Mouse (Mus musculus) megakaryocyte progenitor cell, adult 5-6 weeks (primary cell): Measurements from ENCODE around the gene Meis2. TPM values are rescaled to one million over a fixed set of nuclear protein-coding genes. Genes with fewer than 3 reads are reported as not detected.

Experiments
- ATAC-seq: replicated peaks from 2 replicates; pipeline ENCODE4 v1.8.0; 2016; ENCODE audit warnings: mild to moderate bottlenecking, moderate TSS enrichment, inconsistent platforms; ENCODE audit not compliant: poor library complexity
- total RNA-seq, 2 experiments: library from RNA; stranded (forward) in 1 of 2; stranded (reverse) in 1 of 2; fragments of 157-497, 149-512 nt in 1 of 2; fragments of 200-1000 nt in 1 of 2; gene quantifications; 2 replicates each; pipeline versions ENCODE4 v1.2.3 to v1.2.4; 2015 to 2017

Gene Meis2
- total RNA-seq (2015) (not detected in 2 replicates), total RNA-seq (2017) (not detected in 2 replicates)

DNA sequence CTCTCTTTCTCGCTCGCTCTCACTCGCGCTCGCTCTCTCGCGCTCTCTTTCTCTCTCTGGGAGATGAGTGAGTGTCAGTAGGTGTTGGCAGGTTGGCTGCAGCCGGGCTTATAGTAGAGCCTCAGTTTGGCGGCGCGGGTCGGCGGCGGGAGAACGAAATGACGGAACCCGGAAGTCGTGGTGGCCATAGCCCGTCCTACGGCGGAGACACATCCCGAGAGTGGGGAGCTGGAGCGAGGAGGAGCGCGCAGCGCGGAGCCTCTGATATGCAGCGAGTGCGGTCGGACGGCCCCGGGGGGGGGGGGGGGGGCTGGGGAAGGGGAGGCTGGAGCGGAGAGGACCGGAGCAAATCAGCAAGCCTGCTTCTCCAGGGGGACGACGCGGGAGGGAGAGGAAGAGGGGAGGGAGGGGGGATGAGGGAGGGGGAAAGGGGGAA is at the start of gene Meis2:
Gene Meis2, minus strand, starts transcription at position 270 of the 436 bp plus-strand sequence.
- peak; percentile 45 for ATAC-seq

DNA sequence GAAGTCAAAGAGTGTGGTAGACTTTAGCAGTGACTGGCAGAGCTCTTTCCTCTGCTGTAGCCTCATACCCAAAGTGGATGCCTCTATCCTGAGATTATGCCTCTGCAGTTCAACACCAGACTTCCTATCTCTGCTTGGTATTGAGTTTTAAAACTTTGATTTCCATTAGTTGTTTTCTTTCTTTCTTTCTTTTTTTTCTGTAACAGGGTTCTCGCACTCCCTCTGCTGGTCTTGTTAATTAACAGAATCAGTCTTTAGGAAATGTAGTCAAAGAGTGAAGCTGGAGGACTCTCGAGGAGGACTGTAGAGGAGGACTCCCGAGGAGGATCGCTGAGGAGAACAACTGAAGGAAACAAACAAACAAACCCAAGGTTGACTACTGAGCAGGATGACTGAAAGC is 40.6 kb upstream of the Meis2 start:
- no peak for ATAC-seq

DNA sequence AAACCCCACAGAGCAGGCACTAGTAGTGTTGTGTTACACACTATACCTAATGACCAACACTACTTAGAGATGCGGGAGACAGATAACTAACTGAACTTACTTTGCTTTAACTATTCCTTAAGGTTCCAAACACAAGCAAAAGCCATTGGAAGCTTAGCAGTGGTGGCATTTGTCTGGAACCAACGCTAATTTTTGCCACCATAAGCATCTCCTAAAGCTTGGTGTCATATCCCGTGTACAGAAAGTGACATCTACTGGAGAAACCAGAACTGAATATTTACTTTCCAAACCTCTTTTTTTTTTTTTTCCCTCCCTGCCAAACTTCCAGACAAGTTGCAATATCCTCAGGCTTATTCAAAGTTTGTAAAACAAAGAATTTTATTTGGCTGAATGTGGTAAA is 39.5 kb upstream of the Meis2 start:
- ATAC-seq = no peak

DNA sequence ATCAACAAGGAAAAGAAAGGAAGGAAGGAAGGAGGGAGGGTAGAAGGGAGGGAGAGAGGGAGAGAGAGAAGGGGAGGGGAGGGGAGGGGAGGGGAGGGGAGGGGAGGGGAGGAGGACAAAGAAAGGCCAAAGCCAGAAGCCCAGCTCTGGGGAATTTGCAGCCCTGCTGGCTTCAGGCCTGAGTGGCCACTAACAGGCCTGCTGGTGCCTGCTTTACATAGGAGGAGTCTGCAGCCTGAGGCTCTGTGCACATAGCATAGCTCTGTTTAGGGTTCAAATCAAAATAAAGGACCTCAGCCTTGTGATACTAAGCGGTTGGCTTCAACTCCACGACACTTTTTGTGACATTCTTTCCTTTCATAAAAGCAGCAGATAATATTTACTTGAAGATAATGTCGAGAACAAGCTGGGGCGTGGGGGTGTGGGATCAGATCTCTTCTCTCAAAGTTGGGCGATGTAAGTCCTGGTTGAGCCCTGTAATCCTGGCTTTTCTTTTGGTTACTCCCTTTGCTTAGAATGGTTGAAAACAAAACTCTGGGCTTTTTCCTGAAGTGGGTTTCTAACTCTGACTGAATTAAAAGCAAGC is 37.9 kb upstream of the Meis2 start:
- no peak for ATAC-seq

DNA sequence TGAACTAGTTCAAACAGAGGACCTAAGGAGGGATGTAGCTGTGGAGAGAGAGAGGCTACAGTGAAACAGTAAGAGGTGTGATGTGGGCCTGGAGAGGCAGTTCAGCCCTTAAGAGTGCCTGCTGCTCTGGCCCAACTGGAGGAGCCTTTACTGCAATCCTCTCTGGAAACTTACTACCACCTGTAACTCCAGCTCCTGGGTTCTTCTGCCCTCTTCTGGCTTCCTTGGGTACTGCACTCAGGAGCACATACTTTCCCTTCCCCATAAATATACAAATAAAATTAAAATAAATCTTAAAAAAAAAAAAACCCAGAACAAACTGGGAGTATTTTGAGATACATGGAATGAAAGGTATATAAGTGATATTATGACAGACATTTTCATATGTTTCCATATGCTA is 35.6 kb upstream of the Meis2 start:
- peak; percentile 87 for ATAC-seq

DNA sequence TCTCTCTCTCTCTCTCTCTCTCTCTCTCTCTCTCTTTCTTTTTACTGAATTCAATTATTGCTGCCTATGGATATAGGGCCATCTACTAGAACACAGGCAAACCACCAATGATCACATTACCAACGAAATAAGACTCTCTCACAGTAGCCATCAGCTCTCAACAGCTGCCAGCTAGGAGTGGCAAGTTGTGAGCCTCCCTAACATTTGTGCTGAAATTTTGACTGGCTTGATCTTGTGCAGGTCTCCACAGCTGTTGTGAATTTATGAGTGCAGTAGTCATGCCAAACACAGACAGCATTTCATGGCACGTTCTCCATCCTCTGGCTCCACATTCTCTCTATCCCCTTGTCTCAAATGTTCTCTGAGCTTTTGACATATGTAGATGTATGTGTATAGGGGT is 15.3 kb upstream of the Meis2 start:
- no peak for ATAC-seq

DNA sequence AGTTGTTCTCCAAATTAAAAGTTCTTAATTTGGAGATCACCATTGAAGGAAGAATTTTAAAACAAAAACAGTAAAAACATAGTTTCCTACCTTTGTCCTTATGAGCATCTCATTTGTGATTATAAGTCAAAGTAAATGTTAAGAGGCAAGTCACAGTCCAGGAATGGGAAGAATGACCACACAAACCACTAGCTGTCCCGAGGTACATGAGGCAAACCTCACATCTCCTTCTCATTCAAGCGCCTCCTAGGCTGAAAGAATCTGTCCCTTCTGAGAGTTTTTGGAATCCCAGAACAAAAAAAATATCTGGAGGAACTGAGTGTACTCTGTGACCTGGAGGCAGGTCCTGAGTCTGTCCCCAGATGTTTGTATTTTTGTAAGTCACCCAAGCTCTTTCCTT is 13.2 kb upstream of the Meis2 start:
- no peak for ATAC-seq

DNA sequence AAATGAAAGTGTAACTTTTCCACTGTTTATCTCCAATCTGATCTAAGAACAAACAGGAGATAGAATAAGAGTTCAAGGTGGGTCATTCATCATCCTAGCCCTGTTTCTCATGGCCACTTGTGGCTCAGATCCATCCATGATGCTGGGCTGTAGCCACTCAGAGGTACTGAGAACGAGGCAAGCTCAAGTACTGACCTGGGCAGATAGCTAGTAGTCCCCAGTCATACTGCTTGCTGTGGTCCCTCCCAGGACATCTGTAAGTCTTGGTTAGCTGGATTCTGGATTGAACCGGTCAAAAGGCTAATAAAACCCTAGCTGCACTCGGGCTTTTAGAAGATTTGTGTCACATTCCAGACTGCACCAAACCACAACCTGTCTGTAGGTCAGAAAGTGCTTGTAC is 12.1 kb upstream of the Meis2 start:
- no peak for ATAC-seq

DNA sequence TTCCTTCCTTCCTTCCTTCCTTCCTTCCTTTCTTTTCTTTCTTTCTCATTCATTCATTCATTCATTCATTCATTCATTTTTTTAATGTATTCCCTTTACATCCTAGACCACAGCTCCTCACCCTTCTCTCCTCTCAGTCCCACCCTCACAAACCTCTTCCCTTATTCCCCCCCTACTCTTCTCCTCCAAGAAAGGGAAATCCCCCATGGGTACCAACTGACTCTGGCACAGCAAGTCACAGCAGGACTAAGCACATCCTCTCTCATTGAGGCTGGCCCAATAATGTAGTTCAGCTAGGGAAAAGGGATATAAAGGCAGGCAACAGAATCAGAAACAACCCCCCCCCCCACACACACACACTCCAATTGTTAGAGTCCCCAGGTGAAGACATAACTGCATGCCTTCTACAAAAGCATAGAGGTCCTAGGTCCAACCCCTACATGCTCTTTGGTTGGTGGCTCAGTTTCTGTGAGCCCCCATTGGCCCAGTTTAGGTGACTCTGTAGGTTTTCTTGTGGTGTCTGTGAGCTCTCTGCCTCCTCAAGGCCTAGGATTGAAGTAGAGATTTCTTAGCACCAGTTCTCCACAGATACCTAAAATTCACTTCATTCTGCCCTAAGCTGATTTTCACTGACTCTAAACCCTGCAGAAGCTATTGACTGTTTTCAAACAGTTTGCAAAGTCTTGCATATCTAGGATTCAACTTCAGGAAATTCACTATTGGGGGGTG is 11.3 kb upstream of the Meis2 start:
- ATAC-seq = no peak

DNA sequence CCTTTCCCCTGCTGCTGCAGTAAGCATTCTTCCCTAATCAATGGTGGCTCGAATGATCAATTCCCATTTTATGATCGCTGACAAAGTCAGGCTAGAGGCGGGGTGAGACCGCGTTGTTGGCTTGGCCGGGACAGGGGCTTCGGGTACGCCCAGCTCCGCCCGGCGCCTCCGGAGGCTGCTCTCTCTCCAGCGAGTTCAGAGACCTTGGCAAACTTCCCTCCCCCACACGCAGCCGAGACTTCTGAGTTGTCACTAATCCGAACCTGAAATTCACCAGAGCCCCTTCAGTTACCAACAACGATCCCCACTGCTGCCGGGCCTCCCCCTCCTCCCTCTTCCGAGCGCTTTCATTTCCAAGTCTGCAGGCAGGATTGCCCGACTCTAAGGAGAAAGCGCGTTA is 10.3 kb upstream of the Meis2 start:
- ATAC-seq = 0 out of 2 replicates have a peak, but pooled peaks have one; percentile 23

DNA sequence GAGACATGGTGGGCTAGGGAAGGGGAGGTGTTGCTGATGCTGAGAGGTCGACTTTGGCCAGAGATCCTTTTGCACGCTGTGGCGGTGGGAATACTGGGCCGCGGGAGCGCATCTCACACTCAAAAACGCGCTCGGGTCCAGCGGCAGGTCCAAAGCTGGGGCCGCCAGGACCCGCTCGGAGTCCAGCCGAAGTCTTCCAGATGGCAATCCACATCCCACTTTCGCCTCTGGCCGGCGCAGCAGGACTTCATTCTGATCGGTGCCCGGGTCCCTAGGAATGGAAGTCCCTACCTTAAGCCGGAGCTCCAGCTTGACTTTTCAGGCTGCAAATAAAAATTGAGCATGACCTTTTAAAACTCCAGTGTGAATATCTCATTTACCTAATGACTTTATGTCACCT is 9.8 kb upstream of the Meis2 start:
- ATAC-seq = no peak

DNA sequence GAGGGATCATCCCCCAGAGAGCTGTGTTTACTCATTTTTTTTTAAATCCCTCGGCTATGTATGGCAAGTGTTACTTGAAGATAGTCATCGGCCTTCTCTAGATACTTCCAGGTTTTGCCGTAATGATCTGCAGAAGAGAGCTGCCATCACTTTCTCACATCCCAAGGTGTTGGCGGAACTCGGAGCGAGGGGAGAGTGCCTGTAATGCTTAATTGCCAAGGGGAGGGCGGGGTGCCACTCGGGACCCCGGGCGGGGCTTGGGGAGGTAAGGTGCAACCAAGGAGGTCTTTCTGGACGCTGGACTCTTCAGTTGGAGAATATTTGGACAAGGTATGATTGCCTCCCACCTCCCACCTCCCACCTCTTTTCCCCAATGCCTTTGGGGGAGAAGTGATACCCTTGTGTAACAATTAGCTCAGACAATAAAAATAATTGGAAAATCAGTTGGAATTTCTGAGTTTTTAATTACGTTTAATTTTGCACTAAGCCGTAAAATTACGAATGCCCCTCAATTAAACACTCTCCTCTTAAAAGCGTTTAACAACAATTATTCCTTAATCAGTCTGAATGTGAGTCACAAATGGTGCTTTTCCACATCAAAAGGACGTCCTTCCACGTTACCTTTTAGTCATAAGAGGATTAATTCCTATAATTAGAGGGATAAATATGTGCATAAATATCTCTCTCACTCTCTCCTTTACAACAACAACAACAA is 9.2 kb upstream of the Meis2 start:
- ATAC-seq = no peak

DNA sequence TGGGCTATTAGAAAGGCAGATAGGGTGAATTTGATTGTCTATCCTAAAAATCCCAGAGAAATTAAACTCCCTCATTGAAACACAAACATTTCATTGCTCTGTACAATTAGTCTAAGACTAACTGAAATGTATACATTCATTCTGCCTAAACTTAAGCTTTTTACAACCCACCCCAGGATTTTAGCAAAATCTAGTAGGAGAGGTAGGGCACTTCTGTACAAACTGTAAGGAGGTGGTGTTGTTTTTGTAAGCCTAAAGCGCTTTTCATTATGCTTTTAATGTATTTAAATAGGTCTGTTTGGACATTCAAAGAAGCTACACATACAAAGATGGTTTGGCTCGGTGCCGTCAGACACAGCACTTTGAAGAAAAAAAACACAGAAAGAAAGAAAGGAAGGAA is 8.4 kb upstream of the Meis2 start:
- no peak for ATAC-seq

DNA sequence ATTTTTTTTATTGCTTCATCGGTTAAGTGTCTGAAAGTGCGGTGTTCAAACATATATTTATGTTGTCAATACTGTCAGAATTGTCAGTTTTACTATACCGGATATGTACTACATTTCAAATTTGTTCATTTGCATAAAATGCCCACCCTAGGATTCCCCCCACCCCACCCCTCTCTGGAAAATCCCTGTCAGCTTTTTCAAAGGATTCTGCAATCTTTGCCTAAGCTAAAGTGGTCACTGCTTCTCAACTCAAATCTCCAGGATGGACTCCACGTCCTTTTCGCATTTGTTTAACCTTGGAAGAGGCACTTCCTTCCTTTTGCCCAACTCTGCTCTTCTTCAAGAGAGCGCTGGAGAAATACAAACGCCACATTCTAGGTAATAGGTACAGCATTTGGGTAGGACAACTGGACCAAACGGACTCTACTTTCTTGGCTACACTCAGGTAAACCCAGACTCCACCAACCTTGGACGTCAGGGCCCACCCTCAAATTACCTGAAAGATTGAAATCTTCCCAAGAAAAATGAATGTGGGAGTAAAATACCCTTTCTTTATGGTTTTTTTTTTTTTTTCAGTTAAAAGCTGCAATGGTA is 7.8 kb upstream of the Meis2 start:
- ATAC-seq = no peak

DNA sequence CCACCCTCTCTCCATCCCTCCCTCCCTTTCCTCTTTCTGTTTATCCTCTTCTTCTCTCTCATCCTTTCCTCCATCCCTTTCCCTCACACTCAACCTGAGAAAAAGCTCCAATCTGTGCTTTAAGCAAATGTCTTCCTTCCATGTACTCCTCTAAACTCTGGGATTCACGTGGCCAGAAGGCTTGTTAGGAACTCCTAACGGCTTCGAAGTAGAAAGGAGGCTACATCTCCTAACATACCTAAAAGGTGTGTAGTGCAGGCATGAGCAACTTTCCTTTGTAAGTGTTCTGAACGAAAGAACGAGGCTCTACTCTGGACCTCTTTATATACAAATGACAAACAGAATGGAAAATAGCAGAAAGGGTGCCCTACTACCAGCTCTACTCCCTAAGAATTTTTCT is 7.1 kb upstream of the Meis2 start:
- no peak for ATAC-seq

DNA sequence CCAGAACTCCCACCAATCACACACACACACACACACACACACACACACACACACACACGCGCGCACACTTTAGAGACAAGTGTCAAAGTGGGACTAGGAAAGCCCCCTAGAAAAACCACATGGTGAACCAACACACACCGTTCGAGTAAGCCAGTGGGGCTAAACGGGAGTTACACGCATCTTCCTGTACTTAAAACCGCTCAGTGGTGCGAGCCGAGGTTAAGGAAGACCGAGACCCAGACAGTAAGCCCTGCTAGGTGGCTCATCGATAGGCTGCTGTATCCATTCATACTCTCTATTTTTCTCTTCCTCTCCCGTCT is 6.6 kb upstream of the Meis2 start:
- ATAC-seq = no peak

DNA sequence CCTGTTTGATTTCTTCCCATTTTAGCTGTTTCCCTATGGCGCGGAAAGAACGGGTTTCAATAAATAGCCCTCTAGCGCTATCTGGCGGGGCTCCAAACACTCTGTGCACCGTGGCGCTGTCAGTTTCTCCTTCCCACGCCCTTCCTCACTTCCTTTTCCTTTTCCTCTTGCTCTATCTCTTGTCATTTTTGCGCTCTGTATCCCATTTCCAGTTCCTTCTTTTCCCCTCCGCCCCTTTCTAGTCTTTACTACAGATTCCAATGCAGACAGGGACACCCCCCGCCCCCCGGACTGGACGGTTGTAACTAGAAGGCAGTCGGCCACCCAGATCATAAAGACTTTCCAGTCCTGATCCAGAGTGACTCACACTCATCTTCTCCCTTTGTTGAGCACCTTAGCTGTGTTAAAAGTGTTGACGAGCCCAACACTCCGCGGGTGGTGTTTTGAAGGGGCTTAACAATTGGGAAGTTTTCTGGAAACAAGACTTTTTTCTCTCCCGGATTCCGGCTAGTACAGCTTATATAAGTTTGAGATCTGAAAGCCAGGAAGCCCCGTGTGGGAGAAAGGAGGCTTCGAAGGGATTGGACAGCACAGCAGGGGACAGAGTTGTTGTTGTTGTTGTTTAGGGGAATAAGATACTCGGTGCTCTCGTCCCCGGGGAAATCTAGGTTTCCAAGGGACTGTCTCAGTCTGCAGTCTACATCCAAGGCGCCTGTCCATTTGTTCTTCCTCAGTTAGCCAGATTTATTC is 6.1 kb upstream of the Meis2 start:
- peak; percentile 57 for ATAC-seq

DNA sequence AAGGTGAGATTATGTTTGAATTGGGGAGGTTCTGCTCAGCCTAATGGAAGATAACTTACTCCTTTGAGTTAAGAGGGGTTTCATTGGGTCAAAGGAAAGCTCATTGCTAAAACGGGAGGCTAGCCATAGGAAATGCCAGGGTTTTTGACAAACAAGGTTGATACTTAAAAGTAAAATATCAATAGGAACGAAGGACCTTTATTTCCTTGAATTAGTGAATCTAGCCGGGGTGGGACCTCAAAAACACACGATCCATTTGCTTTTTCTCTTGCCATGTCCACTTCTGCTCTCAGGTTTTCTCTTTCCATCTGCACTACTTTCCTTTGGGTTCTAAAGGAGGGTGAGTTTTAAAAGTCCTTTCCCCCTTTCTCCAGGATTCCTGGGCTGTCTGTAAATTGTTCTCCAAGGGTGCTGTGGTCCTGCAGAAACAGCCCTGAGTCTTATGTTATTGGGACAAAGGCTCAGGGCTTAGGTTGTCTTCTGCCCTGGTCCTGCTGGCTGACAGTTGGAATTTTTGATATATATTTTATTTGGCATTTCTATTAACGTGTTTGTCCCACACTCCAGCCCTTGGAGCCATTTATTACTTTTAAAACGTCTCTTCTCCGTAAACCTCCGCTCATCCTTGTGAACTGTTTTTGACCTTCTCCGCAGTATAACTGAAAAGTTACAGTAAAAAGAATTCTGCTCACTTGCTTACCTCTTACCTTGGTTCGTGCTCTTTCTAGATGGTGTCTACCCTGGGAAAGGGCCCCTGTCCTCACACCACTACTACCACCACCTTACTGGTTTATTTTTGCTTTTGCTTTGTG is 5.2 kb upstream of the Meis2 start:
- no peak for ATAC-seq

DNA sequence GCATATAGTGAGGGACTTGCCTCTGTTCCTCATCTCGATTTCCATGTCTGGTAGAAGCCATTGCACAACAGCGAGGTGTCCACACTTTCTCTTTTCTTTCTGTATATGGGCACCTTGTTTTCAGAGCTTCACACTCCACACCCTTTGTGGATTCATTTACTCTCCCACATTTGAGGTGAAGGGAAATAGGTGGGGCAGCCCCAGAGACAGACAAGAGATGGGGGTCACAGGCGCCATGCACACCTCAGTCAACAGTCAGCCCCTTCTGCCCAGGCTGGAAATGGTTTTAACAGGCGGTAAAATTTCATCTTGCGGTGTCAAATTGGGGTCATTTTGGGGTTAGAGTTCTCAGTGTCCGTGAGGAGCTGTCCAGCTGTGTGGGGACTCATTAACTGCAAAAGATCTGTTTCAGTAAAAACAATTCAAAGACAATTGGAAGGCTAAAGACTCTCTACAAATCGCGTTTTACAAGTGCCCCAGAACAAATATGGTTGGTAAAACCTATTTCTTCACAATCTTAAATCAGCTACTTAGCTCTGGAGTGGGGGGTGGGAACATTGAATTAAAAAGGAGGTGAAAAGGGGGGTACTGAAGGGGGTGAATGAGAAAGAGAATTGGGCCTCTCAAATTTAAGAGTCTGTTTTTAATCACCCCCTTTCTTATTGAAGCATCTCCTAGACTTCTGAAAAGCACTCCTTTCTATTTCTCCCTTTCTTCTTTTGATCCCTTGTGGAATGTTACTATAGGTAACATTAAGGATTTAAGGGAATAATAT is 4.0 kb upstream of the Meis2 start:
- ATAC-seq = no peak

DNA sequence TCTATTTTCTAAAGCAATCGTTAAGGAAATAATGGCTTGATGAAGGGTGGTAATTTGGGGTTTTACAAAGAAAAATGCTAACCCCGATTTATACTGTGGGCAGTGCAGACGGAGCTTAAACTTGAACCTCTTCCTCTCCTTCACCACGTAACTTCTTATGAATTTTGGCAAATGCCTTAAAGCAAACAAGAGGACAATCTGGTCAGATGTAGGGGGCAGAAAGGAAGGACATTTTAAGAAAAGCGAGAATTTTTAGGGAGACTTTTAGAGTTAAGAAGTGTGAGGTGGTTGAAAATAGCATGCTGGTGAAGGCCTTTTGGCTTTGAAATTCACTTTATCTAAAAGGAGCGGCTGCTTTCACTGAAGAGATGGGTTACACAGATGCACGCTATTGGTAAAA is 3.3 kb upstream of the Meis2 start:
- ATAC-seq = no peak
